Mouse (Mus musculus) adrenal gland, adult (tissue): ENCODE measurements at regions not wholly inside any gene's neighbourhood (a gene's known extent, or its start where the extent isn't known, plus 50 kb on each side); places are given as distances from the start of the nearest gene placed in this dataset.
A peak's percentile ranks its signal among the peaks of the same experiment; 100 is the strongest.

Source experiments
- DNase-seq, 2 experiments: peaks; one replicate each; pipeline ENCODE4 v3.0.0; 2022 to 2023; ENCODE audit warnings: low spot score in 1 of 2; ENCODE audit not compliant: inconsistent age in 2 of 2

GRCm38 (mm10) chr11:84642300-84643106, 117.2 kb upstream of the Lhx1 start:
- DNase-seq: peak; percentile 6 to 76

- no peak for DNase-seq
These were observed 116.3 kb upstream of the Lhx1 start for GRCm38 (mm10) chr11:84641601-84642000.

DNA sequence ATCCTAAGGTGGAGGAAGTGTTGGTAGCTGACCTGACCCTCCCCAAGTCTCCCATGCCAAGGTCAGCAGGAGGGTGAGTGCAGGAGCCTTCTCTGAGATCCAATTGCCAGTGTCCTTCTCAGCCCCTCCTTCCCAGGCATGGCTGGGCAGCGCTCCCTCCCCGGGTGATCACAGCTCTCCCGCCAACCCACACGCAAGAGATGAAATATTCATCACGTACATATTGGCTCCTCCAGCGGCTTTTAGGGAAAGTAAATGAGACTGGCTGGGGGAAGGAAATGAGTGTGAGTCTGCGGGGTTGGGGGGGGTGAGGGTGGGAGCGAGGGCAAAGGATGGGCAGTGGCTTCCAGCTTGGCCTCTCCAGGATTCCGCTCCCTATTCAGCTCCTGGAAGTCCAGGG, 113.0 kb upstream of the Lhx1 start:
- no peak for DNase-seq

DNA sequence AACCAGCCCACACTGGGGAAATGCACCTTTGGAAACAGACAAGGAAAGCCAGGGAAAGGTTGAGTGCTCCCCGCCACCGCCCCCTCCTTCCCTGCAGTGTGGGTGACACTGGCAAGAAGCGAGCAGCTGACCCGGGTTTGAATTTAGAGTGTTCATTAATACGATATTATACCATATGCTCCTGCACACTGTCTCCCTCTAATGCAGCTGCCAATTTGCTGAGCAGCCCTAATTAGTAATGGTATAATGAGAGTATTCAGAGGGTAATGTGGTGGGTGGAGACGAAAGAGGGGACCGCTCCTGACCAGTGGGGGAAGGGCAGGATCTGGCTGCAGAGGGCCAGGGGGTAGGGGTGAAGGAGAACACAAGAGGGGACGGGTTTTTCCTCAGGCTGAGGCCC, 111.9 kb upstream of the Lhx1 start:
- DNase-seq: no peak

DNA sequence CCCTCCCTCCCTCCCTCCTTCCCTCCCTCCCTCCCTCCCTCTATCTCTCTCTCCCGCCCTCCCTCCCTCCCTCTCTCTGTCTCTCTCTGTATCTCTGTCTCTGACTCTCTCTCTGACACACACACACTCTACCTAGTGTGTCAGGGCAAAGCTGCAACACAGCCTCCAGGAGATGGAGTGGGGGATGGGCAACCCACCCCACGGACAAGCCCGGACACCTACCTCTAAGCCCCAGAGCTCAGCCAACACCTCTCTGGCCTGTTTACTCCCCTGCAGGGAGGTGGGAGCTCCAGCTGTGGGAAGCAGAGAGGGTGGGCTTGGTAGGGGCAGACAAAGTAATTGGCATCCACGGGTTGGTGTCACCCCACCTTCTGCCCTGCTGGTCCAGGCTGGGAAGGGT, 109.7 kb upstream of the Lhx1 start:
- no peak for DNase-seq

DNA sequence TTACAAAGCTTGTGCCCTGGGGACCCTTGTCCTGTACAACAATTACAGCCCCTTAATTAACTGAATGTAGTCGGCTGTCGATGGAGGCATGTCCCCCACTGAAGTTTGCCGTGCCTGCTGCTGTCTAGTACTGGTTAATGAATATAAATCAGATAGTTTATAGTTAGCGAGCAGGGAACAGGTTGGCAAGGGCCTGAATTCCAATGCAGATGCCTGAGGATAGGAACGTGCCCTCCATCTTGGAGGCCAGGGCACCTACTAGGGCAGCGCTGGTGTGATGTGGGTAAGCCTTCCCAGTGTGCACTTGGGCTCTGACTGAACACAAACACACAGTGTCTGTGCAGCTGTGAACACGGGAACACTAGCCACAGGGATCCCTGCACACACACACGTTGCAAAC, 108.0 kb upstream of the Lhx1 start:
- DNase-seq: no peak

DNA sequence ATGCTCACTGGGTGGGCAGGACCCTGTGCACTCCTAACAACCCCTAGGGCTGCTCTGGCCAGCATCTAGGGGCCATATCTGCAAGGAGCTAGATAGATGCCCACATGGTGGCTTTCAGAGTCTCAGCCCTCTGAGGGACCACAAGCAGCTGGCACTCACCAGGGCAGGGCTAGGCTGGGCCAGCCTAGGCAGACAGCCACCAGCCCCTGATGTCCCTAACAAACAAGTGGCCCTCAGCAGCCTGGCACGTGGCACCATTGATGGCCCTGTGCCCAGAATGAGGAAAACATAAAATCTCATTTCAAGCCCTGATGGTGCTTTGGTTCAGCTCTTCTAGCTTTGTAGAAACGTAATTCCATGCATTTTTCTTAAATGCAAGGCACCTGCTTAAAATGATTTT, 102.8 kb upstream of the Lhx1 start:
- DNase-seq: no peak

- DNase-seq: no peak
These were observed 102.3 kb upstream of the Lhx1 start for GRCm38 (mm10) chr11:84627685-84628084.

DNA sequence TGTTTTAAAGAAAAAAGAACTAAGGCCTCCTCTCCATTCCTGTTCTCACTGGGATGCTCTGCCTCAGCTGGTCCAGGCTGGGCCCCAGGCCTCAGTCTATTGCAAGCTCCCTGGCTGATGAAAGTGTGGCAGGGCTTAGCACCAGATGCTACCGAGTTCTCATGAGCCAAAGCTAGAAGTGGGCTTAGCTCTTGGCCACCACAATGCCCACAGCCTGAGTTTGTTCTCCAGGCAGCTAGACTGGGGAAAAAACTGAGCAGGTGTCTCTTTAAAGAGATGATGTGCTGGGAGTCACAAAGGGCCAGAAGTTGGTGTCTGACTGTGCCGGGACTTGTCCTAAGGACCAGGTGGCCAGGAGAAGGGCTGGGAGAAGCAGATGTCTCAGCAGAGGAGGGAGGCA, 101.9 kb upstream of the Lhx1 start:
- no peak for DNase-seq

GRCm38 (mm10) chr11:84624100-84624499, 98.8 kb upstream of the Lhx1 start:
- DNase-seq: no peak

- DNase-seq: no peak
These were observed 94.4 kb upstream of the Lhx1 start for GRCm38 (mm10) chr11:84619713-84620112.

GRCm38 (mm10) chr11:84618576-84618975, 93.2 kb upstream of the Lhx1 start:
- DNase-seq: no peak

GRCm38 (mm10) chr11:84612982-84613720, 87.8 kb upstream of the Lhx1 start:
- no peak for DNase-seq

- no peak for DNase-seq
These were observed 86.2 kb upstream of the Lhx1 start for GRCm38 (mm10) chr11:84611625-84611879.

GRCm38 (mm10) chr11:84610774-84611624, 85.7 kb upstream of the Lhx1 start:
- DNase-seq: no peak

GRCm38 (mm10) chr11:84604781-84605180, 79.4 kb upstream of the Lhx1 start:
- no peak for DNase-seq

DNA sequence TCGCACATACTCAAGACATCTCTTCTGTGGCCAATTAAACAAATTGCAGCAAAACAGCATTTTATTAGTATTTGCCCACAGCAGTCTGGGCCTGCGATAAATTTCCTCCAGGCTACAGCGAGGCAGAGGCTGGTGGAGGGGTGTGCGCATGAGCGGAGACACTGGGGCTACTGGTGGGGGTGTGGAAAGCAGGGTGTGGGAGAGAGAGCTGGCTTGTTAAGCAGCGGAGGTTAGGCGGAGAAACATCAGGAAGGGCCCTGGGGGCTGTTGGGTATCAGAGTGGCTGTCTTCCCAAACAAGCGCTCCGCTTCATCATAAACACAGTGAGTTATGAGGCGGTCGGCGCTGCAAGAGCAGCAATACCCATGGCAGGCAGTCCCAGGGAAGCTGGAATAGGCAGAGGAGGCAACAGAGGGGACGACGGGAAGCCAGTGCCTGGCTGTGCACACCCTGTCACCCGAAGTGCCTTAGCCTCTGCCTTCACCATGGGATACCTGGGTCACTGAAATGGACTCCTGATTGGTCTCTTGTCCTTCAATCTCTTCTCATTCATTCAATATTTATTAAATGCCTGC, 74.0 kb upstream of the Lhx1 start:
- no peak for DNase-seq

GRCm38 (mm10) chr11:84597572-84598295, 72.4 kb upstream of the Lhx1 start:
- DNase-seq: no peak

DNA sequence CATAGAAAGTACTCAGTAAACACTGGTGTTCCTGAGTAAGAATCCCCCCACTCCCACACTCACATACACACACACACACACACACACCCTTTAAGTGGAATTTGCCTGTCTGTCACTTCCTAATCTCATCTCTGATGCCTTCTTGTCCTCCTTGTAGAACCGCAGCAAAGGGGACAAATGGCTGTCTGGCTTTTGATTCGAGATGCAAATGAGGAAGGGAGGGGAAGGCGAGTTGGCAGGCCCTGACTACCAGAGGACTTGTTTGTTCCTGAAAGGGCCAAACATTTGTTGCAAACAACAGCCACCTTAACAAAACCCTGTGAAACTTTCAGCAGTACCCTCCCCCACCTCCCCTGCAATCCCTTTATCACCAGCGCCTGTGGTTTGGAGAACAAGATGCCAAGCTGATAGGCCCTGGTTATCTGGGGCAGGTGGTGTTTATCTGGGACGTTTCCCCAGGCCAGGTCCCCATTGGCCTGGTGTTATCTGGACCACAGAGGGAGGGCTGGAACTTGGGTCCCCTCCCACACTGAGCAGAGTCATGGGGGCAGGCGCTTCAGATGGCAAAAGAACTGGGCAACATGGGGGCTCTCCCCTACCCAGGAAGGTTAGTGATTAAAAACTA, 67.5 kb upstream of the Lhx1 start:
- no peak for DNase-seq

GRCm38 (mm10) chr11:84587107-84587506, 61.8 kb upstream of the Lhx1 start:
- DNase-seq: no peak
